Mouse (Mus musculus) ES-E14 (cell line): Measurements from ENCODE around the gene Mapkap1. TPM values are rescaled to one million over a fixed set of nuclear protein-coding genes. Genes with fewer than 3 reads are reported as not detected.

Source experiments
- DNase-seq: peaks from one replicate; pipeline ENCODE4 v3.0.0-alpha.2; 2013; ENCODE audit warnings: low read depth, low spot score
- H3K27ac ChIP-seq: 2 replicates; pipeline ENCODE4 v1.5.1; 2012; ENCODE audit warnings: low read depth, mild to moderate bottlenecking, low read length, moderate library complexity, mixed read lengths; ENCODE audit not compliant: poor library complexity, insufficient read depth, severe bottlenecking
- H3K36me3 ChIP-seq: 2 replicates; pipeline ENCODE4 v1.6.1; 2012; ENCODE audit warnings: mild to moderate bottlenecking, low read length, moderate library complexity, mixed read lengths; ENCODE audit not compliant: control insufficient read depth, poor library complexity, insufficient read depth, severe bottlenecking
- H3K4me1 ChIP-seq, 2 experiments: fragments of 150-350 bp in 1 of 2; sonication (generic) in 1 of 2; 2 replicates each; pipeline ENCODE4 v1.6.1; 2012; ENCODE audit warnings: low read length in 2 of 2, mild to moderate bottlenecking in 1 of 2, mixed read lengths in 1 of 2; ENCODE audit not compliant: control insufficient read depth in 2 of 2, insufficient read depth in 2 of 2, poor library complexity in 1 of 2
- H3K4me3 ChIP-seq, 2 experiments: fragments of 150-350 bp in 1 of 2; sonication (generic) in 1 of 2; 2 replicates each; pipeline ENCODE4 v1.5.1; 2012; ENCODE audit warnings: low read length in 2 of 2, low read depth in 1 of 2, mild to moderate bottlenecking in 1 of 2, mixed read lengths in 1 of 2; ENCODE audit not compliant: insufficient read depth in 1 of 2, poor library complexity in 1 of 2, severe bottlenecking in 1 of 2
- H3K9ac ChIP-seq: 2 replicates; pipeline ENCODE4 v1.6.1; 2012; ENCODE audit warnings: low read depth, mild to moderate bottlenecking, low read length, mixed read lengths; ENCODE audit not compliant: poor library complexity, insufficient read depth, severe bottlenecking
- H3K9me3 ChIP-seq: fragments of 150-350 bp; sonication (generic); 2 replicates; pipeline ENCODE4 v1.6.1; 2012; ENCODE audit warnings: low read depth, mild to moderate bottlenecking, low read length; ENCODE audit not compliant: control insufficient read depth, insufficient read depth
- CHD2 ChIP-seq: IDR thresholded peaks from 2 replicates; pipeline ENCODE4 v1.6.1; 2014; ENCODE audit warnings: mild to moderate bottlenecking, low read depth, low read length, inconsistent platforms
- HCFC1 ChIP-seq: IDR thresholded peaks from 2 replicates; pipeline ENCODE4 v1.6.1; 2012; ENCODE audit warnings: low read length, inconsistent platforms, borderline replicate concordance; ENCODE audit not compliant: insufficient read depth
- MAFK ChIP-seq: IDR thresholded peaks from 2 replicates; pipeline ENCODE4 v1.6.1; 2014; ENCODE audit warnings: mild to moderate bottlenecking, low read depth, low read length, inconsistent platforms; ENCODE audit not compliant: insufficient read depth
- ZC3H11A ChIP-seq: IDR thresholded peaks from 2 replicates; pipeline ENCODE4 v1.6.1; 2012; ENCODE audit warnings: low read depth, mild to moderate bottlenecking, inconsistent platforms, low read length, borderline replicate concordance
- ZNF384 ChIP-seq: IDR thresholded peaks from 2 replicates; pipeline ENCODE4 v1.6.1; 2012; ENCODE audit warnings: low read depth, low read length, inconsistent platforms
- in situ Hi-C, 2 experiments: fragments of 600-800 bp; cut with MboI; formaldehyde crosslinking; loops; one replicate each; pipeline ENCODE4 v1.15.1; 2025; ENCODE audit warnings: low sequenced_read_pairs in 2 of 2, inconsistent platforms in 1 of 2; ENCODE audit not compliant: unreplicated experiment in 2 of 2
- total RNA-seq: library from RNA; depleted of rRNA; stranded (reverse); fragments of 300-350 nt; gene quantifications from 2 replicates; pipeline ENCODE4 v1.2.3, GENCODE M21; 2012

The Mapkap1 gene
- total RNA-seq, 1 experiment, result 47.3 TPM

DNA sequence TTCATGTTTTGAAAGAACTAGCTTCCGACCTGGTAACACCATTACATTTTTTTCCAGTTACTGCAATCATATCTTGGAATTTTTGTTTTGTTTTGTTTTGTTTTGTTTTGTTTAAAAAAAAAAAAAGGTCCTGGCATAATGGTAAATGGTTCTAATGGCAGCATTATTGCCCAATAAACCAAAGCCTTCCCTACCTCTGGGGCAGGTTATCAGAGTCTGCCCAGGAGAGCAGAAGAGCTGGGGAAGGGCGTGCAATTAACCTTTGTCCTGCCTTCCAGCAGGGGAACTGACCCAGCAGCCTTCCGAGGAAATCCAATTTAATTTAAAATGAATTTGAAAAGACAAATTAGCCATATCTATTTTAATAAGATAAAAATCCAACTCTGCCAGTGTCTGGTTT, 75.5 kb downstream of the Mapkap1 start:
- no peak for TF ChIP-seq MAFK
- TF ChIP-seq HCFC1, result no peak
- TF ChIP-seq ZC3H11A, result no peak
- no peak for TF ChIP-seq ZNF384
- TF ChIP-seq CHD2, result no peak
- Histone ChIP-seq H3K4me3 (no peak overlapping the region), H3K9ac (no peak overlapping the region), H3K36me3 (no peaks in the 10 kb centered on the region; the same call in 1 of the 2 replicates), H3K4me1 (peaks cover 0 to 2% of the 10 kb centered on the region in 2 experiments; a peak in 1 of 4 replicates), H3K27ac (no peak overlapping the region), H3K9me3 (no peaks in the 10 kb centered on the region)
- in situ Hi-C loops, result no loop called here
- no peak for DNase-seq

DNA sequence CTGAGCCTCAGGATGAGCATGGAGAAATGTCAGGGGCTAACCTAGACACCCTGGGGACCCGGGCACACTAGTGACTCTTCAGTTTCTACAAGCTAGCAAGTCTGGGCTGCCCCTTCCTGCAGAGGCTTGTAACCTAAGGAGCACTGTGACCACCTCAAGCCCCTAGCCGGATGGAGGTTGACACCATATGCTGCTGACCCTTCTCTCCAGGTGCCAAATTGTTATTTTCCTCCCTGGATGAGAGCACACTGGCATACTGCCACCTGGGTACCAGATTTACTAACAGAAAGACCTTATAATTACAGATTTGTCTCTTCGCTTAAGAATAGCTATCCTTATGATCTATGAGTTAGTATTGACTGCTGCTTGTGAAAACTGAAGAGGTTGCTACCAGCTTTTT, 76.0 kb downstream of the Mapkap1 start:
- no peak overlapping the region for H3K27ac ChIP-seq

DNA sequence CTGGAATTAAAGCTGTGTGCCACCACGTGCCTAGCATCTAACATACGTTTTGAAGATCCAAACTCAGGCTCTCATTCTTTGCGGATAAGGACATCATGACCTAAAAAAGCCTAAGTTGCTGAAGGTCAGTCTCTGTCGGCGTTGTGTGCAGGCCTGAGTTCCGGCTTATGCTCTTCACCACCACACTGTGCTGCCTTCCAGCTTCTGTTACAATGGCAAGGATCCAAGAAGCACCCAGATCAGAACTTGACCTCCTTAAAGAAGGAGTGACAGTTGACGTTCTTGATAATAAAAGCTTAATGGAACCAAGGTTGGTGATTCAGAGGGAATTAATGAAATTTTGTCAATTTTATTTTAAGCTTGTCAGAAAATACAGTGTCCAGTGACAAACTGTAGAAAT, 80.7 kb downstream of the Mapkap1 start:
- no peaks in the 10 kb centered on the region for H3K9me3 ChIP-seq
- no peak overlapping the region for H3K4me3 ChIP-seq
- H3K36me3 ChIP-seq, result no peaks in the 10 kb centered on the region
- no peak overlapping the region for H3K27ac ChIP-seq
- no peaks in the 10 kb centered on the region; a peak in 1 of 4 replicates for H3K4me1 ChIP-seq
- in situ Hi-C loops, result no loop called here
- DNase-seq, result no peak
- no peak overlapping the region for H3K9ac ChIP-seq
- no peak for TF ChIP-seq MAFK
- no peak for TF ChIP-seq ZC3H11A
- TF ChIP-seq CHD2, result no peak
- TF ChIP-seq HCFC1, result no peak
- no peak for TF ChIP-seq ZNF384

More for the DNA sequence above, 76.0 kb downstream of the Mapkap1 start:
- Histone ChIP-seq H3K4me3 (no peak overlapping the region), H3K9me3 (no peaks in the 10 kb centered on the region), H3K9ac (no peak overlapping the region), H3K4me1 (peaks cover 0 to 2% of the 10 kb centered on the region in 2 experiments; a peak in 1 of 4 replicates), H3K36me3 (no peaks in the 10 kb centered on the region; the same call in 1 of the 2 replicates)
- in situ Hi-C loops, result no loop called here
- no peak for DNase-seq
- TF ChIP-seq ZNF384 (no peak), ZC3H11A (no peak), CHD2 (no peak), HCFC1 (no peak)

DNA sequence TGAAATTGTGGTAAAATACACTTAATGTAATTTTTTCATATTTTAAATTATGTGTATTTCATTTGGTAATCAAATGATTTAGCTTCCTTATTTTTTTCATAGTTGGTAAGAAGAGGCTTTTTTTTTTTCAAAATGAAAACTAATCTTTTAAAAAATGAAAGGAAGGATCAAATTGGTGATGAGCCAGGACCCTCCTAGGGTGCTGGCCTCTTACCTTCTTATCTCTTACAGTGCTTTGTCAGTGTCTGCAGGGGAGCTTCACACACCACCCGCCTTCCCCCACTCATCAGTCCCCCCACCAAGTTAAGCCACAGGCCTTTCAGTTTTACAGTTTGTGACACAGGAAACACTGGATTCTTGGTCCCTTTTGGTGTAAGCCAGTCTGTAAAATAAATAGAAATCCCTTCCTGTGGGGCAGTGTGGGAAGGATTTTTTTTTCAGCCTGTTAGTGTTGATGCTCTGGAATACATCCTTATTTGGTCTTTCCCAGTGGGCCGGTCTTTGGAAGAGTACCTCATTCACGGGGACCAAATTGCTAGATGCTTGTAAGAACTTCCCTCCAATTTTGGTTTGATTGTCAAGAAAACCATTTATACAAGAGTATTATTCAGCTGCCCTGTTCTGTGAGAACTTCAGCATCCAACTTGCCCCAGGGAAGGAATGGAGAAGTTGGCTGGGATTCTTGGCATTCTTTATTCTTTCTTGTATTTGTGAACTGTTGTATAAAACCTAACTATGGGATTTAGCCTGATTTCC, 97.6 kb downstream of the Mapkap1 start:
- peak overlapping the region; percentile 28; the same call in 1 of the 2 replicates for H3K27ac ChIP-seq
- H3K4me3 ChIP-seq, result no peak overlapping the region
- DNase-seq, result peak; percentile 12
- no peaks in the 10 kb centered on the region for H3K4me1 ChIP-seq
- TF ChIP-seq CHD2 (no peak), MAFK (no peak), ZC3H11A (no peak), ZNF384 (no peak), HCFC1 (no peak)
- no peak overlapping the region for H3K9ac ChIP-seq
- no peaks in the 10 kb centered on the region for H3K9me3 ChIP-seq
- in situ Hi-C loops, result no loop called here
- no peaks in the 10 kb centered on the region; the same call in none of the 2 replicates for H3K36me3 ChIP-seq
